Comparison of ENCODE assay signal across 19 mouse cellular contexts in the genomic region with DNA sequence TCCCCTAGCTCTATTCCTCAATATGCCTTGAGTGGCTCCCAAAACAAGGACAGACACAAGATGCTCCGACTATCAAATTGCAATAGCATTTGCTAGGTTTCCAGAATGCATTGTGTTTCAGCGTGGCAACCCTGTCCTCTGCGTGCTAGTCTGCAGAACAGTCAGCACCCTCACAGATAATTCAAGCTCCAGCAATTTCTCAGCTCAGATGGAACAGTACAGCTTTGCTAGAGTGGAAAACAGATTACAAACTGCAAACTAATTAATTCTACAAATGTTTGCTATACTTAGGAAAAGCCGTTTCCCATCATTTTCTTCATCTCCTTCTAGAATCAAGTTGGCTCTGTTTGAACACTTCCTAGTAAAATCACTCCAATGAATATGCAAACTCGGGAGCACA.
"Had no signal": no experiment of that assay in that cellular context is flagged by ENCODE, and none has a peak within 500 bp of the region (broad histone marks: within the 10 kb centered on the region; RNA-seq: fewer than 3 reads in every experiment).

No protein-coding gene starts in this region.

- H3K27me3 ChIP-seq: limb, embryonic 15.5 days; liver, embryonic 12.5 days; megakaryocyte, embryonic 14.5 days; midbrain, embryonic 15.5 days; neural tube, embryonic 13.5 days; stomach, embryonic 15.5 days had no signal

- H3K4me2 ChIP-seq: limb, embryonic 15.5 days; liver, embryonic 12.5 days; lung, embryonic 14.5 days; midbrain, embryonic 11.5 days; midbrain, embryonic 15.5 days; neural tube, embryonic 13.5 days; stomach, embryonic 15.5 days had no signal

- H3K36me3 ChIP-seq: limb, embryonic 15.5 days; liver, embryonic 12.5 days; midbrain, embryonic 15.5 days; neural tube, embryonic 13.5 days; stomach, embryonic 15.5 days had no signal

- ATAC-seq: inflammation-experienced regulatory T-cells, adult 6 months; intestine, postnatal 0 days; liver, embryonic 12.5 days; midbrain, embryonic 15.5 days had no signal

- H3K9ac ChIP-seq: limb, embryonic 15.5 days; liver, embryonic 12.5 days; lung, embryonic 14.5 days; midbrain, embryonic 15.5 days; neural tube, embryonic 13.5 days; stomach, embryonic 15.5 days had no signal

- H3K4me1 ChIP-seq: limb, embryonic 15.5 days; liver, embryonic 12.5 days; megakaryocyte, embryonic 14.5 days; midbrain, embryonic 15.5 days; neural tube, embryonic 13.5 days; stomach, embryonic 15.5 days had no signal

- DNase-seq: kidney, adult 8-10 months; kidney, postnatal 25 days; lung, embryonic 14.5 days; lung, postnatal 14 days; retina, postnatal 1 day; right cerebral cortex, postnatal 14 days; thymus, adult 2 months; thymus, postnatal 25 days had no signal

- H3K9me3 ChIP-seq: limb, embryonic 15.5 days; liver, embryonic 12.5 days; megakaryocyte, embryonic 14.5 days; midbrain, embryonic 15.5 days; neural tube, embryonic 13.5 days; stomach, embryonic 15.5 days had no signal

- H3K27ac ChIP-seq: left cerebral cortex, adult 2 months; limb, embryonic 15.5 days; liver, embryonic 12.5 days; macrophage; midbrain, embryonic 15.5 days; neural tube, embryonic 13.5 days; stomach, embryonic 15.5 days had no signal

- H3K4me3 ChIP-seq: left cerebral cortex, adult 2 months; limb, embryonic 15.5 days; liver, embryonic 12.5 days; megakaryocyte, embryonic 14.5 days; midbrain, embryonic 15.5 days; neural tube, embryonic 13.5 days; stomach, embryonic 15.5 days had no signal
